ENCODE assay signal across 8 mouse cellular contexts in genomic region chr1:67039083-67039482, GRCm38 (mm10). TPM values are rescaled to one million over a fixed set of nuclear protein-coding genes. Genes with fewer than 3 reads are reported as not detected.
DNase-seq lines count a peak whose midpoint lies in the region; ATAC-seq and TF ChIP-seq lines count a peak whose summit lies in the region.

No protein-coding gene starts in this region.

- H3K27me3 ChIP-seq in testis, adult 2 months (ENCODE audit: control insufficient read depth, insufficient read depth, low read length), result no peaks in the 10 kb centered on the region
- no peaks in the 10 kb centered on the region for H3K27me3 ChIP-seq in limb, embryonic 13.5 days

- WGBS in limb, embryonic 13.5 days, result 2% methylated on average over 5 of the region's 5 CpGs
- WGBS in olfactory bulb, adult 2 months, result 0% methylated on average over 5 of the region's 5 CpGs

- H3K36me3 ChIP-seq in testis, adult 2 months (ENCODE audit: control insufficient read depth, insufficient read depth, low read length), result no peaks in the 10 kb centered on the region
- H3K36me3 ChIP-seq in limb, embryonic 13.5 days, result peaks cover 23% of the 10 kb centered on the region

- H3K9ac ChIP-seq in limb, embryonic 13.5 days, result peak overlapping the region; percentile 82

- intact Hi-C loops in left cerebral cortex, postnatal 10 days (cut with DNase I), result no loop called here

- H3K9me3 ChIP-seq in limb, embryonic 13.5 days, result no peaks in the 10 kb centered on the region

- peak; percentile 33; the same call in 1 of the 2 replicates for ATAC-seq in erythroid progenitor cell, adult 5-6 weeks (replicated peaks; ENCODE audit: low FRiP score, poor library complexity, severe bottlenecking)
- peak; percentile 26; the same call in 1 of the 2 replicates for ATAC-seq in limb, embryonic 13.5 days (ENCODE audit: low FRiP score, low read depth)

- no peak for DNase-seq in testis, postnatal 10 days (ENCODE audit: low spot score)
- DNase-seq in spleen, postnatal 4 days (ENCODE audit: low spot score in 2 of 2), result no peak
- no peak for DNase-seq in left cerebral cortex, postnatal 10 days (ENCODE audit: extremely low spot score in 1 of 2, low spot score in 2 of 2)
- no peak for DNase-seq in kidney, postnatal 36 days

- peak overlapping the region; percentile 60 for H3K27ac ChIP-seq in testis, adult 2 months (ENCODE audit: control insufficient read depth, insufficient read depth, low read depth, low read length)
- H3K27ac ChIP-seq in limb, embryonic 13.5 days, result no peak overlapping the region
- H3K27ac ChIP-seq in olfactory bulb, adult 2 months (ENCODE audit: insufficient read depth, low read depth, low read length), result 0 out of 2 replicates have a peak overlapping the region, but pooled peaks have one; percentile 24

- peak overlapping the region; percentile 71 for H3K4me2 ChIP-seq in limb, embryonic 13.5 days (replicated peaks)

- peaks cover 3% of the 10 kb centered on the region for H3K4me1 ChIP-seq in testis, adult 2 months (ENCODE audit: control insufficient read depth, insufficient read depth, low read length)
- H3K4me1 ChIP-seq in limb, embryonic 13.5 days, result peaks cover 10% of the 10 kb centered on the region
- peaks cover 3% of the 10 kb centered on the region for H3K4me1 ChIP-seq in olfactory bulb, adult 2 months (ENCODE audit: control insufficient read depth, insufficient read depth, low read length)

- H3K4me3 ChIP-seq in testis, adult 2 months (ENCODE audit: control insufficient read depth, low read depth, low read length), result peak overlapping the region; percentile 90
- peak overlapping the region; percentile 84 for H3K4me3 ChIP-seq in limb, embryonic 13.5 days
- H3K4me3 ChIP-seq in olfactory bulb, adult 2 months (ENCODE audit: insufficient read depth, low read depth, low read length), result peak overlapping the region; percentile 94

- no peak for TF ChIP-seq CTCF in testis, adult 2 months (IDR thresholded peaks at IDR 0.05; ENCODE audit: control insufficient read depth, insufficient read depth, insufficient replicate concordance, low read depth, low read length)
- TF ChIP-seq CTCF in olfactory bulb, adult 2 months (IDR thresholded peaks at IDR 0.05; ENCODE audit: insufficient read depth, low read depth, low read length), result no peak

- no peak for TF ChIP-seq POLR2A in testis, adult 2 months (IDR thresholded peaks at IDR 0.05; ENCODE audit: control insufficient read depth, low read depth, low read length)
- no peak for TF ChIP-seq POLR2A in olfactory bulb, adult 2 months (IDR thresholded peaks at IDR 0.05; ENCODE audit: insufficient read depth, low read depth, low read length)

RNA-seq across cellular contexts. Expression of gene Lancl1, which starts 0.4 kb away (rescaled TPM):
- polyA plus RNA-seq in testis, adult 2 months (2012; rRNA removed), result 787 and 799 TPM in 2 replicates
- total RNA-seq in erythroid progenitor cell, adult 5-6 weeks (2015; ENCODE audit: low replicate concordance), result 1.7 and 23.1 TPM in 2 replicates
- total RNA-seq in erythroid progenitor cell, adult 5-6 weeks (2017; ENCODE audit: low replicate concordance), result 3.9 and 7.7 TPM in 2 replicates
- polyA plus RNA-seq in limb, embryonic 13.5 days (2015; fragmentation: Nextera tagmentation; extraction: Ambion mirVana), result 136 and 141 TPM in 2 replicates
- polyA plus RNA-seq in olfactory bulb, adult 2 months (2012; ENCODE audit: insufficient read depth, insufficient read length, low replicate concordance, missing spikeins), result not detected in 2 replicates
- total RNA-seq in left cerebral cortex, postnatal 10 days (2021), result 100 to 1,000 TPM; 154 to 161 TPM

Comparison
In these comparisons a context has a peak if more than half of its experiments do, and no peak if none do; other contexts are left out.
1. RNA of gene Lancl1, which starts 0.4 kb away (polyA plus RNA-seq): 787 to 799 TPM in testis, adult 2 months and 136 to 141 TPM in limb, embryonic 13.5 days; not detected in olfactory bulb, adult 2 months; every median in the first group is over 100 times any median in the second.
2. Peak in every context shown above with its lines, with median percentiles within 50 percentile points of each other: H3K4me3 ChIP-seq.